Mouse (Mus musculus): ENCODE data around the gene Rmnd5a.
"Not testable (repeated sequence)": the region's sequence is repeated elsewhere in the genome, so short reads cannot be mapped to it uniquely, and the experiment has no call there.

The Rmnd5a gene

DNA sequence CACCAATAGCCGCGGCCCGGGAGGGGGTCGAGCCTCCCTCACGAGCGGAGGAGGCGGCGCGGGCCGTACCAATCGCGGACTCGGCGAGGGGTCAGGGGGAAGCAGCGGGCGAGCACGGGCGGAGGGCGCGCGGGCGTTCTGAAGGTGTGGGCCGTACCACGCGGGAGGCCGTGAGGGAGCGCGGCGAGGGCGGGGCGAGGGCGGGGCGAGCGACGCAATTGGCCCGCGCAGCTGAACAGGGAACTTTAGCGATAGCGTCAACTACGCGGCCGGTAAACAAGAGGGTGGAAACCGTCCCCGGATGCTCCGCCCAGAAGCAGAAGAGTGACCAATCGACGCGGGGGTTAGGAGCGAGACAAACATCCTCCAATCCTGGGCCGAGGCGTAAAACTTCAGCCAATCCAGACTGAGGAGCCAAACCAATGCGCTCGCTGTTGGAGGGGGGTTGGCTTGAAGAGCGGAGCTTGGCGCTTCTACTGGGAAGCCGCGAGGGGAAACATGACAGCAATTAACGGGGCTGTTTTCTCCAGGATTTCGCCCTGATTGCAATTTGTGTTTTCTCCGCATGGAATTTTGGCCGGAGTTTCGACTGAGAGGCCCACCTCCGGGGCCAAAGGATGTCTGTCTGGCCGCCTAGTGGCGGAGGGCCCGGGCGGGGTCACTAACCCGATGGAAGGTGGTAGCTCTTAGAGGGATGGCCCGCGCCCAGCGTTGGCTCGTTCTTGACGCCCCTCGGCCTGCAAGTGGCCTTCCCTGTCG is at the start of gene Rmnd5a:
Gene Rmnd5a, minus strand, starts transcription at position 146 of the 759 bp plus-strand sequence.
- peak; percentile 98 to 100 for DNase-seq

- DNase-seq = no peak
Measured at GRCm38 (mm10) chr6:71487966-71488365, 47.5 kb upstream of the Rmnd5a start.

DNA sequence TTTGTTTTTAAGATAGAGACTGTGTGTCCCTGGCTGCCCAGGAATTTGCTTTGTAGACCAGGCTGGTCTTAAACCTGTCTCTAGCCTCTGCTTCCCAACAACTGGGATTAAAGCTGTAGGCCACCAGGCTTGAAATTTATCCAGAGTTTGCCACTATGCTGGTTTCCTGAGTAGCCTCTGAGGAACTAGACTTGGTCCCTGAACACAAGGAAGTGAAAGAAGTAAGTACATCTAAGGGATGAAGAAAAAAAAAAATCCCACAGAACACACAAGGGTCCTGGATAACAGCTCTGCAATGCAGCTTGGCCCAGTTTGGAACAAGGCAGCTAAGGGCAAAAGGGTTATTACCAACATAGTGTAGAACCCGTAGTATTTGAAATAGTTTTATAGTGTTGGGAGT is 46.4 kb upstream of the Rmnd5a start:
- DNase-seq = no peak

DNA sequence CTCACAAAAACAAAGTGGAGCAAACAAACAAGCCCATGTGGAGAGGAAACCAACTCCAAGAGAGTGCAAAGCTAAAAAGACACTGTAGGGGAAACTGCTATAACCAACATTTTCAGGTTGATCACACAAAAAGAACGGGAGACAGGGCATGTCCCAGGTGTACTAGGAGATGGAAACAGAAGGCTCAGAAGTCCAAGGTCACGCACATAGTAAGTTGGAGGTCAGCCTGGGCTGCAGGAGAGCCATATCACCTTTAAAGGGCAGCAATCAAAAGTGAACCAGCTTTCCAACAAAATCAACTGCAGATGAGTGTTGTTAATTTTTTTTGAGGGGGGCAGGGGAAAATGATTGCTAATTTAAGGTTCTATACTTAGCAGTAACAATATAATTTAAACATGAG is 45.8 kb upstream of the Rmnd5a start:
- peak in 1 of 2 experiments; percentile 36 for DNase-seq

GRCm38 (mm10) chr6:71485246-71485645 is 44.8 kb upstream of the Rmnd5a start:
- peak in 1 of 2 experiments; percentile 37 for DNase-seq

GRCm38 (mm10) chr6:71481136-71481535 is 40.7 kb upstream of the Rmnd5a start:
- no peak for DNase-seq

DNA sequence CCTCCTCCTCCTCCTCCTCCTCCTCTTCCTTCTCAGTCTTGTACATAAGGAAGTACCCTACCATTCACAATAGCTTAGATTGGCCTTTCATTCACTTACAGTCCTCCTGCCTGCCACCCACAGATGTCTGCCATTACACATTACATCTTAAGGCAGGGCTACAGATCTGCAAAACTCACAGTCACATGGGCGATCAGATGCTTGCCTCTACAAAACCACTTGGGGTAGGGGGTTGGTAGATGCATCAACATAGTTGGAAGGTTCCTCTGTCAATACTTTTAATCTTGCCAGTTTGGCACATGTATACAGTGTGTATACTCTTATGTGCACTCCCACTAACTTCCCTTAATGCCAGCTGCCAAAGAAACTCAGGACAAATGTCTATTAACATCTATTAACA is 39.7 kb upstream of the Rmnd5a start:
- peak in 1 of 2 experiments; percentile 27 for DNase-seq

DNA sequence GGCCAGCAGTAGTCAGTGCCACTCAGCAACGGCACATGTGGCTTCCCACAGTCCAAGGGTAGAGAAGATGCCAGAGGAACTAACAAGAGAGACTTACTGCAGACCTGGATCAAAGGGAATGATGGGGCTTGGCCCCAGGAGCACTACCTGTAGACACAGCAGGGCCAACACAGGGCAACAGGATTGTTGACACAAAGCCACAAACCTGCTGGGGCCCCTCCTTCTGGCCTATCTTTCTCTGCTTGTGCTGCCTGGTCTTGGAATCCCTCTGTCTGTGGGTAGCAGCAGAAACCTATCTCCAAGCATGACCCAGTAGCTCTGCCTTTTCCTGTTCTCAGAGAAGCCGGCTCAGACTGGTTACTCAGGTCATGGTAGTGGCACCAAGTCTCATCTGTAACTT is 39.2 kb upstream of the Rmnd5a start:
- not testable (repeated sequence) for DNase-seq

DNA sequence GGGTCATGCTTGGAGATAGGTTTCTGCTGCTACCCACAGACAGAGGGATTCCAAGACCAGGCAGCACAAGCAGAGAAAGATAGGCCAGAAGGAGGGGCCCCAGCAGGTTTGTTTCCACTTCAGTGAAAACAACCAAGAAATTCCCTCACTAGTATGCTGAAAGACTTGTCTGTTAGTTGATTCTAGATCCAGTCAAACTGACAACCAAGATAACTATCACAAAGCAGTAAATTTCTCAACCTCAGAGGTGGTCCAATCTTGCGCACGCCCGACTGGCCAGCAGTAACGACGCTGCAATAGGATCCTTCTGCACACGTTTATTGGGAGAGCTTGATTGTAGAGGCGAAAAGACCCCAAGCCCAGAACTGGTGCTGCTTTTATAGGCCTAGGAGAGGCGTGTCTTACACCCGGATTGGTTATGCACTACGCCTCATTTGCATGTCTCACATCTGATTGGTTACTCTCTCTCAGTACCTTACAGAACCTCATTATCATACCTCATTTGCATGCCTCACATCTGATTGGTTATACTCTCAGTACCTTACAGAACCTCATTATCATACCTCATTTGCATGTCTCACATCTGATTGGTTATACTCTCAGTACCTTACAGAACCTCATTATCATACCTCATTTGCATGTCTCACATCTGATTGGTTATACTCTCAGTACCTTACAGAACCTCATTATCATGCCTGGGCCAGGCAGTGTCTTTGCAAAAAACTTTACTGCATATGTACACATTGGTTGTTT is 38.6 kb upstream of the Rmnd5a start:
- not testable (repeated sequence) for DNase-seq

GRCm38 (mm10) chr6:71476783-71477182 is 36.3 kb upstream of the Rmnd5a start:
- DNase-seq = no peak

DNA sequence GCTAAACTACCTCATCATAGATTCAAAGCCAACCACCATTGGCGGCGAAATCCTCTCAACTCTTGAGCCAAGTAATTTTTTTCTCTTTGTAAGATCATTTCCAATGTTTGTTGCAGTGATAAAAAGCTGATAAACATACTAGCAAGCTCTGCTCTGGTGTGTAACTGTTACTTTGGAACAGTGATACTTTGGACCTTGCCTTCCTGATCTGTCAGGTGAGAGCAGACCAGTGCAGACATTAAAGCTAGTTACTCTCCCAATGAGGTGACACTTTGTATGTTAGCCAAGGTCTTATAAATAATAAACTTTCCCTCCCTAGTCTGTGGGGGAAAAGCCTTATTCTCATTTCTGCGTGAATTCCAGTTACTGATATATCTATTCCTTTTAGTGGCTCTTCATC is 35.2 kb upstream of the Rmnd5a start:
- peak in 1 of 2 experiments; percentile 21 for DNase-seq

GRCm38 (mm10) chr6:71472786-71473185 is 32.3 kb upstream of the Rmnd5a start:
- no peak for DNase-seq

DNA sequence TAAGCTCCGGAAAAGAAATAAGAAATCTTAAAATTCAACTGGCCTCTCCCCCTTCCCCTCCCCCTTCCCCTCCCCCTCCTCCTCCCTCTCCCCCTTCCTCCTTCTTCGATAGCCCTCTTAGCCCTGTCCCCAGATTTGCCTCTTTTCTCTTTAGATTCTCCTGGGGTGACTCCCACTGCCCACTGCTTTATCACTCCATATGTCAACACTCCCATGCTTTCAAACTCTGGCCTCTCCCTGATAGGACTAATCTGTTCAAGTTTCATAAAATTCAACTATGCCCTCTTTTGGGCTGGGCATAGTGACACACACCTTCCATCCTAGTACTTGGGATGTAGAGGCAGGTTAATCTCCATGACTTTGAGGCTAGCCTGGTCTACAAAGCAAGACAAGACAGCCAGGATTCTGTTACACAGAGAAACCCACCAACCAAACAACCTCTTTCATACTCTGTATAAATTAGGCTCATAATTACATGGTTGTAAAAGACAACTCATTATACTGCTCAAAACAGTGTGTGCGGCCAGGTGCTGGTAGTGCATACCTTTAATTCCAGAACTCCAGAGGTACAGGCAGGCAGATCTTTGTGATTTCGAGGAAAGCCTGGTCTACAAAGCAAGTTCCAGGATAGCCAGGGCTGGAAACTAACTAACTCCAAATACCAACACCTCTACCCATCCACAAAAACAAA is 31.5 kb upstream of the Rmnd5a start:
- no peak for DNase-seq

- DNase-seq = peak; percentile 50 to 69
Measured at GRCm38 (mm10) chr6:71469291-71469690, 28.9 kb upstream of the Rmnd5a start.

DNA sequence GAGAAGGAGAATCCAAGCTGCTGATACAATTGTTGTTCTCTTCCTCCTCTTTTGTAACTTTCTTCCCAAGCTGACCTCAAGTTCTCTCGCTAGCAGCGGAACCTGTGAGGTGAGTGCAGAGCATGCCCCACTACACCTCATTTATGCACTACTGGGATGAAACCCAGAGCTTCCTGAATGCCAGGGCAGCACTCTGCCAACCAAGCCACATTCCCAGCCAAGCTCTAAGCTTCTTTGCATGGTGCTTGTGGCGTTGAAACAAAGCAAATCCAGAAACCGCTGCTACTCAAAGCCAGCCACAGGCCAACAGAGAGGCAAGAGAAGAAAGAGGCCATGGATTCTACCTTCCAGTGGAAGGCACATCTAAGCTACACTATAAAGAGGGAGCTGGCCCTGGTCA is 27.3 kb upstream of the Rmnd5a start:
- no peak for DNase-seq

DNA sequence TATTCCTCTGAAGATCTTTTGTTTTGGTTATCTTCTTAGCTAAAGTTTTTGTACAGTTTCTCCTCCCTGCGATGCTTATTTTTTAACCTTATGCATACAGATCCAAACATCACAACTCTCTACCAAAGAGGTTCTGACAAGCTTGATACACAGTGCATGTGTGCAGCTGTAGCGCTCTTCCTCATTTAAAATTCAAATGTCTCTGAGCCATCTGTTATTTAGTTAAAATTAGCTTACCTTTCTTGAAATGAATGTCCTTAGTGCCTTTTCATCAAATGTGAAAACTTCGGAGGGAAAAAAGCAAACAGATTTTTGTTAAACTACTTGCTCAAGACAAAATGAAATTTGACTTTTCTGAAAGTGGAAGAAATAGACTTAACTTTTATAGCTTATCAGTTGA is 24.7 kb upstream of the Rmnd5a start:
- DNase-seq = no peak

DNA sequence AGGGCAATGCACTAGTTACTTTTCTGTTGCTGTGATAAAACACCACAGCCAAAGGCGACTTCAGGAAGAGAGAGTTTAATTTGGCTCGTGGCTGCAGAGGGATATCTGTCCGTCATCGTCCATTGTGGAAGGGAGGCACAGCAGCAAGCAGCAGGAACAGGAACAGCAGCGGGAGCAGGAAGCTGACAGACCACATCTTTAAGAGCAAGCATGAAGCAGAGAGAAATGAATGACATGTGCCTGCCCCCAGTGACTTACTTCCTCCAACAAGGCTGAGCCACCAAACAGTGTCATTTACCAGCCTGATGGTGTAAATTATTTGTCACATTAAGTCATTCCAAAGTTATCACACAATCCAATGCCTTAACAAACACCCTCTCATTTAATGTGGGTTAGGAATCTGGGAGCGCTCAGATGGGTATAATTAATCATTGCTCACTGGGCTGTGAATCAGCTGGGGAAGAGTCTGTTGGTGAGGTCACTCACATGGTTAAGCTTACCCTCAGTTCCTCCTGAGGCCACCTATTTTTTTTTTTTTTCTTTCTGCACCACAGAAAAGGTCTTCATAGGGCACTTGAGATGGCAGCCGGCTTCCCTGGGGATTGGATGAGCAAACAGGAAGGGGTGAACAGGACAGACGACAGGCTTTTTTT is 17.6 kb upstream of the Rmnd5a start:
- no peak for DNase-seq

- DNase-seq = not testable (repeated sequence)
Measured at GRCm38 (mm10) chr6:71453983-71454739, 13.7 kb upstream of the Rmnd5a start.

DNA sequence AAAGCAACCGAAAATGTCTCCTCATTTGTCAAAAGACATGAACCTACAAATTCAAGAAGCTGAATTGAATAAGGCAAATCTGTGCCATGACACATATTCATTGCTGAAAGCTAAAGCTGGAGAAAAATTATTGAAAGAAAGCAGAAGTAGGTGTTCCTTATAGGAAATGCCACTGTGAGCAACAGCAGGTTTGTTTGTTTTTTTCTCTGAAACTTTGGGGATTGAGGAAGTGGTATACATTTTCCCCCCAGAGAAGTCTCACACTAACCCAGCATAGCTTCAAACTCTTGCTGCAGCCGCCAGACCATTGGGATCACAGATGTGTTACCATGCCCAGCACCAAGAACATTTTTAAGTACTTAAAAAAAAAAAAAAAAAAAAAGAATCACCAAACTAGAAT is 12.4 kb upstream of the Rmnd5a start:
- DNase-seq = no peak

DNA sequence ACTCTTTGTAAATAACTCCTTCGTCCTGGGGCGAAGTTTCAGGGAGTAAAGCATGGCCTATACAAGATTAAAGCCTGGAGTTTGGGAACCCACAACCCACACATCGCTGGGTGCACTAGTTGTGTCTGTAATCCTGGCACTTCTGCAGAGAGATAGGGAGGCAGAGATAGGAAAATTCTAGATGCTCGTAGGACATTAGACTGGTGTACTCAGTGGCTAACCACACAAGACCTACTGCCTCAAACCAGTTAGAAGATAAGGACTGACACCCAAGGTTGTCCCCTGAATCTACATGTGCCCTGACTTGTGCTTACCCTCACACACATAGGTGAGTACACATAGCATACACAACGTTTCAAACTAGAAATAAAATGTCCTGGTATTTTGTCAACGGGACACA is 5.1 kb upstream of the Rmnd5a start:
- DNase-seq = no peak

- DNase-seq = no peak
Measured at GRCm38 (mm10) chr6:71444756-71445155, 4.3 kb upstream of the Rmnd5a start.

DNA sequence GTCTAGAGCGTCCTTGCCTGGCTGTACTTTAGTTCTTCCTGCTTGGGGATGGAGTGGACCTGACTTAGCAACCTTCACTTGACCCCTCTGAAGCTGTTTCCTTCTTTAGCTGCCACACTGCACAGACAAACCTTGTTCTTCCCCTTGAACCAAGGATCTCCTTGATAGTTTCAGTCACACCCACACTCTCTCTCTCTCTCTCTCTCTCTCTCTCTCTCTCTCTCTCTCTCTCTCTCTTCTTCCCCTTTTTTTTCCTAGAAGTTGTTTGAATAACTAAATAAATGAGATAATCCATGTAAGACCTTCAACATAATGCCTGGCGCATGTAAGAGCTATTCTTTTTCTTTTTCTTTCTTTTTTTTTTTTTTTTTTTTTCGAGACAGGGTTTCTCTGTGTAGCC is 1.7 kb upstream of the Rmnd5a start:
- DNase-seq = no peak
